Mouse (Mus musculus): Measurements from ENCODE around the gene Isy1. TPM values are rescaled to one million over a fixed set of nuclear protein-coding genes. Genes with fewer than 3 reads are reported as not detected.

Isy1 gene
- total and polyA plus RNA-seq, 3 experiments, result 7.3 to 22.8 (median 22.3) TPM

- peaks cover 15% of the 10 kb centered on the region for H3K4me1 ChIP-seq (ENCODE audit: control insufficient read depth, insufficient read depth, low read length)
- H3K27me3 ChIP-seq (ENCODE audit: control insufficient read depth, insufficient read depth, low read length), result no peaks in the 10 kb centered on the region
- H3K27ac ChIP-seq, result no peak overlapping the region
- peaks cover 2% of the 10 kb centered on the region; the same call in 1 of the 2 replicates for H3K36me3 ChIP-seq (ENCODE audit: control insufficient read depth, insufficient read depth, low read length)
- WGBS, result 80% methylated on average over 4 of the region's 4 CpGs
- DNase-seq, result no peak
- H3K79me2 ChIP-seq (replicated peaks; ENCODE audit: control insufficient read depth, insufficient read depth, low read length), result peaks cover 3% of the 10 kb centered on the region
- TF ChIP-seq EP300 (IDR thresholded peaks at IDR 0.05; ENCODE audit: insufficient read depth, low read depth, low read length) (no peak), POLR2A (IDR thresholded peaks at IDR 0.05; ENCODE audit: insufficient read depth, low read depth, low read length) (no peak), CTCF (IDR thresholded peaks at IDR 0.05) (no peak)
- no peak overlapping the region for H3K4me3 ChIP-seq
- intact Hi-C loops (cut with DNase I), result no loop called here
- no peak overlapping the region for H3K9ac ChIP-seq (ENCODE audit: low read depth, low read length)
Measured at GRCm38 (mm10) chr6:87807735-87808440, 30.7 kb downstream of the Isy1 start.

DNA sequence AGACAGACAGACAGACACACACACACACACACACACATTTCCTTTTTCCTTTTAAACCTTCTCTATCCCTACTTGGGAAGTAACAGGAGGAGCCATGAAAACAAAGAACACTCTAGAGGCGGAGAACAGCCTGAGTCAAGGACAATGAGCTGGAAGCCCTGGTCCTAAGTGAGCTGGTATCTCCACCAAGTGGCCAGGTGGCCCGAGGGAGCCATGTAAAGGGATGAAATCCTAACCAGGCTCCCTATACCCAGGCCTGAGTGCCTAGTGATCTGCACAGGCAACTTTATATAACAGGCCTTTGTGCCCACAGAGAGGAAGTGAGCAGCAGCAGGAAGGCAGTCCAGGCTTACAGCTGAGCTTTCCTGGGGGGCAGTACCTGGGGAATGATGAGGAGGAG, 31.7 kb downstream of the Isy1 start:
- intact Hi-C loops (cut with DNase I), result no loop called here
- 33% methylated on average over 2 of the region's 2 CpGs for WGBS
- Histone ChIP-seq H3K27ac (no peak overlapping the region), H3K4me3 (no peak overlapping the region), H3K79me2 (replicated peaks; ENCODE audit: control insufficient read depth, insufficient read depth, low read length) (peaks cover 4% of the 10 kb centered on the region), H3K27me3 (ENCODE audit: control insufficient read depth, insufficient read depth, low read length) (no peaks in the 10 kb centered on the region), H3K9ac (ENCODE audit: low read depth, low read length) (no peak overlapping the region), H3K36me3 (ENCODE audit: control insufficient read depth, insufficient read depth, low read length) (peaks cover 2% of the 10 kb centered on the region; the same call in 1 of the 2 replicates), H3K4me1 (ENCODE audit: control insufficient read depth, insufficient read depth, low read length) (peaks cover 15% of the 10 kb centered on the region)
- TF ChIP-seq POLR2A (IDR thresholded peaks at IDR 0.05; ENCODE audit: insufficient read depth, low read depth, low read length), result no peak
- no peak for TF ChIP-seq EP300 (IDR thresholded peaks at IDR 0.05; ENCODE audit: insufficient read depth, low read depth, low read length)
- TF ChIP-seq CTCF (IDR thresholded peaks at IDR 0.05), result no peak
- no peak for DNase-seq

DNA sequence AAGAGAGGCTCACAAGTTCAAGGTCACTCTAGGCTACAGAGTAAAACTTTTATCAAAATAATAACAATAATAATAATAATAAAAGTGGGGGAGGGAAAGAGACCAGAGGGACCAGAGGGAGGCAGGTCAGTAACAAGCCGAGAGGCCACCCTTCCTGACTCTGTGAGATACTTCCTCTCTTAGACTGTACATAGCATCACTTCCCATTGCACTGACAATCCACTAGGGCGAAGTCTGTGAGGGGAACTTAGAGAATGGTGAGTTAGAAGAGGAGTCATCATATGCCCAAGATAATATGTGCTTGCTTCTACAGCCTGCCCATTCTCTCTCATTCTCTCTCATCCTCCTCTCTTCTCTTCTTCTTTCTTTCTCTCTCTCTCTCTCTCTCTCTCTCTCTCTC, 32.6 kb downstream of the Isy1 start:
- H3K27me3 ChIP-seq (ENCODE audit: control insufficient read depth, insufficient read depth, low read length), result no peaks in the 10 kb centered on the region
- intact Hi-C loops (cut with DNase I), result no loop called here
- H3K4me1 ChIP-seq (ENCODE audit: control insufficient read depth, insufficient read depth, low read length), result peaks cover 15% of the 10 kb centered on the region

DNA sequence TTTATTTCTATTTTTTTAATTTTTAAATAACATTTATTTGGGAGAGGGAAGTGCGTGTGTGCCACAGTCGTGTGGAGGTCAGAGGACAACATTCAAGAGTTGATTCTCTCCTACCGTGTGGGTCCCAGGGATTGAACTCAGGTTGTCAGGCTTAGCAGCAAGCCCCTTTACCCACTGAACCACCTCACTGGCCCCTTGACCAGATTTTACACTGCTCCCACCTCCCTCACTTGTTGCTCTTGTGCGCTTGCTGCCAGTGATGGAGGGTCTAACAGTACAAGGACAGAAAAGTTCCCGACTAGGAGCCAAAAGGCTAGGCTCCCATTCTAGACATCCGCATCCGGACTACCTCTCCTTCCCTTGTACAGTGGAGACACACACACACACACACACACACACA, 33.1 kb downstream of the Isy1 start:
- peaks cover 15% of the 10 kb centered on the region for H3K4me1 ChIP-seq (ENCODE audit: control insufficient read depth, insufficient read depth, low read length)
- DNase-seq, result no peak
- intact Hi-C loops (cut with DNase I), result no loop called here
- peaks cover 4% of the 10 kb centered on the region for H3K79me2 ChIP-seq (replicated peaks; ENCODE audit: control insufficient read depth, insufficient read depth, low read length)
- no peak for TF ChIP-seq EP300 (IDR thresholded peaks at IDR 0.05; ENCODE audit: insufficient read depth, low read depth, low read length)
- no peak for TF ChIP-seq POLR2A (IDR thresholded peaks at IDR 0.05; ENCODE audit: insufficient read depth, low read depth, low read length)
- TF ChIP-seq CTCF (IDR thresholded peaks at IDR 0.05), result no peak
- peaks cover 2% of the 10 kb centered on the region; the same call in 1 of the 2 replicates for H3K36me3 ChIP-seq (ENCODE audit: control insufficient read depth, insufficient read depth, low read length)
- H3K4me3 ChIP-seq, result no peak overlapping the region
- H3K27ac ChIP-seq, result no peak overlapping the region
- no peak overlapping the region for H3K9ac ChIP-seq (ENCODE audit: low read depth, low read length)
- H3K27me3 ChIP-seq (ENCODE audit: control insufficient read depth, insufficient read depth, low read length), result no peaks in the 10 kb centered on the region
- WGBS, result 82% methylated on average over 7 of the region's 7 CpGs

More for the DNA sequence above, 32.6 kb downstream of the Isy1 start:
- DNase-seq, result no peak
- 40% methylated on average over 2 of the region's 2 CpGs for WGBS
- Histone ChIP-seq H3K4me3 (no peak overlapping the region), H3K36me3 (ENCODE audit: control insufficient read depth, insufficient read depth, low read length) (peaks cover 2% of the 10 kb centered on the region; the same call in 1 of the 2 replicates), H3K27ac (no peak overlapping the region), H3K9ac (ENCODE audit: low read depth, low read length) (no peak overlapping the region), H3K79me2 (replicated peaks; ENCODE audit: control insufficient read depth, insufficient read depth, low read length) (peaks cover 4% of the 10 kb centered on the region)
- TF ChIP-seq POLR2A (IDR thresholded peaks at IDR 0.05; ENCODE audit: insufficient read depth, low read depth, low read length) (no peak), EP300 (IDR thresholded peaks at IDR 0.05; ENCODE audit: insufficient read depth, low read depth, low read length) (no peak), CTCF (IDR thresholded peaks at IDR 0.05) (peak; percentile 44)

DNA sequence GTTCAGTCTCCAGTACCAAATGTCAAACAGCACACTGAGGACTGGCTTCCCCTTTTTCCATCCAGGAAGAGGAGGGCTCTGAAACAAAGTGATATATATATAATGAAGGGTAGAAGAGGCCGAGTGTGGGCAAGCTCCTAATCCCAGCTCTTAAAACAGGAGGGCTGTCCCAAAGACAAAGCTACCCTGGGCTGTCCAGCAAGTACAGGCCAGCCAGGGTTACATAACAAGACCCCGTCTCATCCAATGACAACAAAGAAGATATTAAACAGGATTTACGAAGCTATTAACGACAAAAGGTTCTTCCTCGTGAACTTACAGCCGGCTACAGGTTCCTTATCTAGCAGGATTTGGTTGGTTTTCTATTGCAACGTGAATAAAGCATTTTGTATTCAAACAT, 33.7 kb downstream of the Isy1 start:
- no peaks in the 10 kb centered on the region for H3K27me3 ChIP-seq (ENCODE audit: control insufficient read depth, insufficient read depth, low read length)
- WGBS, result 69% methylated on average over 7 of the region's 7 CpGs
- H3K9ac ChIP-seq (ENCODE audit: low read depth, low read length), result no peak overlapping the region
- no peak for DNase-seq
- no peak for TF ChIP-seq POLR2A (IDR thresholded peaks at IDR 0.05; ENCODE audit: insufficient read depth, low read depth, low read length)
- TF ChIP-seq CTCF (IDR thresholded peaks at IDR 0.05), result no peak
- no peak for TF ChIP-seq EP300 (IDR thresholded peaks at IDR 0.05; ENCODE audit: insufficient read depth, low read depth, low read length)
- intact Hi-C loops (cut with DNase I), result no loop called here
- peaks cover 2% of the 10 kb centered on the region; the same call in 1 of the 2 replicates for H3K36me3 ChIP-seq (ENCODE audit: control insufficient read depth, insufficient read depth, low read length)
- H3K79me2 ChIP-seq (replicated peaks; ENCODE audit: control insufficient read depth, insufficient read depth, low read length), result peaks cover 4% of the 10 kb centered on the region
- H3K4me3 ChIP-seq, result no peak overlapping the region
- peaks cover 15% of the 10 kb centered on the region for H3K4me1 ChIP-seq (ENCODE audit: control insufficient read depth, insufficient read depth, low read length)
- no peak overlapping the region for H3K27ac ChIP-seq

DNA sequence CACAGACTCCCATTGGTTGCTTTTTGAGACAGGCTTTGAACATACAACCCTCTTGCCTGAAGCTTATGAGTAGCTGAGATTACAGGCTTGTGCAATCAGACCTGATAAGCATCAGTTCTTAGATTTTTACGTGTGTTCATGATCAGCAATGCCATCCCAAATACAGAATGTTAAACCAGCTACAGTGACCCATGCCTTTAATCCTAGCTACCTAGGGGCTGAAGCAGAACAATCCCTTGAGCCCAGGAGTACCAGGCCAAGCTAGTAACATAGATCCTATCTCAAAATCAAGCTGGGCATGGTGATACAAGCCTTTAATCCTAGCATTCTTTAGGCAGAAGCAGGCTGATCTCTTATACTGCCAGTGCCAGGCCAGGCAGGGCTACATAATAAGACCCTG, 34.6 kb downstream of the Isy1 start:
- Histone ChIP-seq H3K36me3 (ENCODE audit: control insufficient read depth, insufficient read depth, low read length) (peaks cover 2% of the 10 kb centered on the region; the same call in 1 of the 2 replicates), H3K4me1 (ENCODE audit: control insufficient read depth, insufficient read depth, low read length) (peaks cover 9% of the 10 kb centered on the region), H3K9ac (ENCODE audit: low read depth, low read length) (no peak overlapping the region), H3K79me2 (replicated peaks; ENCODE audit: control insufficient read depth, insufficient read depth, low read length) (peaks cover 2% of the 10 kb centered on the region; the same call in 1 of the 2 replicates), H3K27me3 (ENCODE audit: control insufficient read depth, insufficient read depth, low read length) (no peaks in the 10 kb centered on the region), H3K27ac (no peak overlapping the region), H3K4me3 (no peak overlapping the region)
- no peak for DNase-seq
- intact Hi-C loops (cut with DNase I), result no loop called here
- 69% methylated on average over 1 of the region's 1 CpGs for WGBS
- TF ChIP-seq EP300 (IDR thresholded peaks at IDR 0.05; ENCODE audit: insufficient read depth, low read depth, low read length) (no peak), CTCF (IDR thresholded peaks at IDR 0.05) (no peak), POLR2A (IDR thresholded peaks at IDR 0.05; ENCODE audit: insufficient read depth, low read depth, low read length) (no peak)
